Mouse (Mus musculus) C2C12 (cell line): ENCODE data around the gene Urm1.

Experiments
- CEBPB ChIP-seq: IDR thresholded peaks from one replicate; pipeline ENCODE4 v1.6.1; 2011; ENCODE audit warnings: low read depth, mild to moderate bottlenecking, control low read depth, moderate library complexity
- CTCF ChIP-seq: IDR thresholded peaks from one replicate; pipeline ENCODE4 v1.5.1; 2011; ENCODE audit not compliant: control insufficient read depth, insufficient read depth, insufficient read length
- FOSL1 ChIP-seq: IDR thresholded peaks from one replicate; pipeline ENCODE4 v1.8.0; 2011; ENCODE audit warnings: mild to moderate bottlenecking, low read length; ENCODE audit not compliant: poor library complexity, insufficient read depth, severe bottlenecking
- MAX ChIP-seq: IDR thresholded peaks from one replicate; pipeline ENCODE4 v1.6.1; 2011; ENCODE audit warnings: mild to moderate bottlenecking, control low read depth
- MYOD1 ChIP-seq: IDR thresholded peaks from one replicate; pipeline ENCODE4 v1.6.1; 2011; ENCODE audit warnings: low read depth; ENCODE audit not compliant: control insufficient read depth, insufficient read length
- USF1 ChIP-seq: IDR thresholded peaks from one replicate; pipeline ENCODE4 v1.6.1; 2011; ENCODE audit warnings: low read depth, mild to moderate bottlenecking, control low read depth, moderate library complexity

- TF ChIP-seq CEBPB (no peak), USF1 (no peak), CTCF (no peak), FOSL1 (no peak), MAX (no peak), MYOD1 (no peak)
Measured at GRCm38 (mm10) chr2:29833796-29834195, 13.9 kb downstream of the Urm1 start.
